Mouse (Mus musculus) neural tube, embryonic 13.5 days (tissue): ENCODE results near the gene Irs2. TPM values are rescaled to one million over a fixed set of nuclear protein-coding genes. Genes with fewer than 3 reads are reported as not detected.

Source experiments
- ATAC-seq: fragments of 200-750 bp; cut with Nextera tagmentation; 2 replicates; pipeline ENCODE4 v1.8.0; 2017; ENCODE audit warnings: low read depth, mild to moderate bottlenecking, moderate TSS enrichment, moderate library complexity
- H3K27ac ChIP-seq: fragments of 300-500 bp; sonication (generic); replicated peaks from 2 replicates; pipeline ENCODE4 v1.5.1; 2015; ENCODE audit warnings: moderate library complexity, mild to moderate bottlenecking, inconsistent platforms
- H3K27me3 ChIP-seq: fragments of 300-500 bp; sonication (generic); 2 replicates; pipeline ENCODE4 v1.6.1; 2015; ENCODE audit warnings: mild to moderate bottlenecking, inconsistent platforms
- H3K36me3 ChIP-seq: fragments of 300-500 bp; sonication (generic); 2 replicates; pipeline ENCODE4 v1.6.1; 2015; ENCODE audit warnings: mild to moderate bottlenecking, inconsistent platforms
- H3K4me1 ChIP-seq: fragments of 300-500 bp; sonication (generic); replicated peaks from 2 replicates; pipeline ENCODE4 v1.6.1; 2015; ENCODE audit warnings: inconsistent platforms
- H3K4me2 ChIP-seq: fragments of 300-500 bp; sonication (generic); 2 replicates; pipeline ENCODE4 v1.6.1; 2015; ENCODE audit warnings: inconsistent platforms, mild to moderate bottlenecking, moderate library complexity
- H3K4me3 ChIP-seq: fragments of 300-500 bp; sonication (generic); 2 replicates; pipeline ENCODE4 v1.5.1; 2015; ENCODE audit warnings: mild to moderate bottlenecking, inconsistent platforms
- H3K9ac ChIP-seq: fragments of 300-500 bp; sonication (generic); 2 replicates; pipeline ENCODE4 v1.6.1; 2015; ENCODE audit warnings: moderate library complexity, mild to moderate bottlenecking, inconsistent platforms
- H3K9me3 ChIP-seq: fragments of 300-500 bp; sonication (generic); 2 replicates; pipeline ENCODE4 v1.6.1; 2016; ENCODE audit warnings: inconsistent platforms
- WGBS: fragments of 180-500 bp; shearing (Covaris S2); methylation state at CpG from one replicate; pipeline ENCODE4 v1.1.7; 2015; 5-methylcytosine and 5-hydroxymethylcytosine counted together
- polyA plus RNA-seq: library from polyadenylated mRNA; unstranded; fragments of >200 nt; fragmentation: Nextera tagmentation; extraction: Ambion mirVana; gene quantifications from 2 replicates; pipeline ENCODE4 v1.2.1, GENCODE M21; 2015

Irs2 gene
- polyA plus RNA-seq, 1 experiment from 2014 or later: 6.6 TPM

- Histone ChIP-seq H3K27ac (peak overlapping the region; percentile 99), H3K4me1 (peaks cover 64% of the 10 kb centered on the region), H3K4me3 (peak overlapping the region; percentile 79), H3K9me3 (no peaks in the 10 kb centered on the region), H3K36me3 (no peaks in the 10 kb centered on the region), H3K4me2 (peak overlapping the region; percentile 77), H3K9ac (peak overlapping the region; percentile 92), H3K27me3 (no peaks in the 10 kb centered on the region)
- under 1% methylated on average over 88 of the region's 88 CpGs for WGBS
- ATAC-seq: peak; percentile 1; the same call in 1 of the 2 replicates
Observed at GRCm38 (mm10) chr8:11007581-11008378, 478 bp downstream of the Irs2 start.

- H3K9me3 ChIP-seq: no peaks in the 10 kb centered on the region
- H3K27me3 ChIP-seq: no peaks in the 10 kb centered on the region
- peak; percentile 48 for ATAC-seq
- no peaks in the 10 kb centered on the region for H3K36me3 ChIP-seq
- WGBS: 0% methylated on average over 52 of the region's 56 CpGs
- peak overlapping the region; percentile 79 for H3K4me3 ChIP-seq
- H3K27ac ChIP-seq: peak overlapping the region; percentile 99
- peak overlapping the region; percentile 92 for H3K9ac ChIP-seq
- H3K4me2 ChIP-seq: peak overlapping the region; percentile 77
- H3K4me1 ChIP-seq: peaks cover 71% of the 10 kb centered on the region
Observed at GRCm38 (mm10) chr8:11007001-11007580, 1.2 kb downstream of the Irs2 start.

GRCm38 (mm10) chr8:11006276-11006630 is 2.0 kb downstream of the Irs2 start:
- ATAC-seq: no peak
- peak overlapping the region; percentile 79 for H3K4me3 ChIP-seq
- H3K9ac ChIP-seq: peak overlapping the region; percentile 92
- WGBS: 81% methylated on average over 9 of the region's 9 CpGs
- no peaks in the 10 kb centered on the region for H3K27me3 ChIP-seq
- no peaks in the 10 kb centered on the region for H3K36me3 ChIP-seq
- peaks cover 78% of the 10 kb centered on the region for H3K4me1 ChIP-seq
- H3K4me2 ChIP-seq: peak overlapping the region; percentile 77
- H3K27ac ChIP-seq: peak overlapping the region; percentile 99; the same call in 1 of the 2 replicates
- H3K9me3 ChIP-seq: no peaks in the 10 kb centered on the region

- no peaks in the 10 kb centered on the region for H3K9me3 ChIP-seq
- no peaks in the 10 kb centered on the region for H3K27me3 ChIP-seq
- H3K4me2 ChIP-seq: peak overlapping the region; percentile 77
- H3K4me1 ChIP-seq: peaks cover 78% of the 10 kb centered on the region
- H3K27ac ChIP-seq: no peak overlapping the region
- peak overlapping the region; percentile 92 for H3K9ac ChIP-seq
- H3K4me3 ChIP-seq: peak overlapping the region; percentile 79
- WGBS: 78% methylated on average over 26 of the region's 26 CpGs
- ATAC-seq: no peak
- no peaks in the 10 kb centered on the region for H3K36me3 ChIP-seq
Observed at GRCm38 (mm10) chr8:11005460-11006275, 2.6 kb downstream of the Irs2 start.

GRCm38 (mm10) chr8:11004781-11005459 is 3.3 kb downstream of the Irs2 start:
- no peaks in the 10 kb centered on the region for H3K27me3 ChIP-seq
- H3K4me1 ChIP-seq: peaks cover 78% of the 10 kb centered on the region
- no peaks in the 10 kb centered on the region for H3K36me3 ChIP-seq
- 72% methylated on average over 22 of the region's 22 CpGs for WGBS
- ATAC-seq: no peak
- H3K9me3 ChIP-seq: no peaks in the 10 kb centered on the region
- 0 out of 2 replicates have a peak overlapping the region, but pooled peaks have one; percentile 18 for H3K27ac ChIP-seq
- peak overlapping the region; percentile 92 for H3K9ac ChIP-seq
- peak overlapping the region; percentile 77 for H3K4me2 ChIP-seq
- H3K4me3 ChIP-seq: peak overlapping the region; percentile 79

- H3K36me3 ChIP-seq: no peaks in the 10 kb centered on the region
- H3K4me1 ChIP-seq: peaks cover 84% of the 10 kb centered on the region
- peak overlapping the region; percentile 18; the same call in 1 of the 2 replicates for H3K27ac ChIP-seq
- no peaks in the 10 kb centered on the region for H3K9me3 ChIP-seq
- no peak for ATAC-seq
- H3K4me2 ChIP-seq: peak overlapping the region; percentile 77
- H3K27me3 ChIP-seq: no peaks in the 10 kb centered on the region
- WGBS: 35% methylated on average over 7 of the region's 7 CpGs
- H3K9ac ChIP-seq: peak overlapping the region; percentile 92
- peak overlapping the region; percentile 79 for H3K4me3 ChIP-seq
Observed at GRCm38 (mm10) chr8:11003917-11004470, 4.3 kb downstream of the Irs2 start.

- peak overlapping the region; percentile 79 for H3K4me3 ChIP-seq
- H3K27me3 ChIP-seq: no peaks in the 10 kb centered on the region
- H3K27ac ChIP-seq: 0 out of 2 replicates have a peak overlapping the region, but pooled peaks have one; percentile 10
- peaks cover 2% of the 10 kb centered on the region; the same call in 1 of the 2 replicates for H3K36me3 ChIP-seq
- H3K9ac ChIP-seq: peak overlapping the region; percentile 92
- 30% methylated on average over 6 of the region's 6 CpGs for WGBS
- no peaks in the 10 kb centered on the region for H3K9me3 ChIP-seq
- peaks cover 86% of the 10 kb centered on the region for H3K4me1 ChIP-seq
- H3K4me2 ChIP-seq: peak overlapping the region; percentile 77
- no peak for ATAC-seq
Observed at GRCm38 (mm10) chr8:11003253-11003652, 5.0 kb downstream of the Irs2 start.

- peak overlapping the region; percentile 77 for H3K4me2 ChIP-seq
Observed at GRCm38 (mm10) chr8:11002816-11003215, 5.4 kb downstream of the Irs2 start.

GRCm38 (mm10) chr8:11001062-11001549 is 7.2 kb downstream of the Irs2 start:
- Histone ChIP-seq H3K9ac (peak overlapping the region; percentile 61), H3K27ac (0 out of 2 replicates have a peak overlapping the region, but pooled peaks have one; percentile 19), H3K36me3 (peaks cover 3% of the 10 kb centered on the region; the same call in 1 of the 2 replicates), H3K4me2 (peak overlapping the region; percentile 77), H3K9me3 (no peaks in the 10 kb centered on the region), H3K4me1 (peaks cover 82% of the 10 kb centered on the region), H3K27me3 (no peaks in the 10 kb centered on the region), H3K4me3 (peak overlapping the region; percentile 79)
- no peak for ATAC-seq
- WGBS: 5% methylated on average over 6 of the region's 6 CpGs

More at GRCm38 (mm10) chr8:11002816-11003215, 5.4 kb downstream of the Irs2 start:
- Histone ChIP-seq H3K27me3 (no peaks in the 10 kb centered on the region), H3K9me3 (no peaks in the 10 kb centered on the region), H3K36me3 (peaks cover 3% of the 10 kb centered on the region; the same call in 1 of the 2 replicates), H3K9ac (peak overlapping the region; percentile 92), H3K4me3 (peak overlapping the region; percentile 79), H3K27ac (0 out of 2 replicates have a peak overlapping the region, but pooled peaks have one; percentile 10), H3K4me1 (peaks cover 90% of the 10 kb centered on the region)
- WGBS: 20% methylated on average over 6 of the region's 6 CpGs
- ATAC-seq: no peak

GRCm38 (mm10) chr8:10999538-10999937 is 8.7 kb downstream of the Irs2 start:
- no peak for ATAC-seq
- Histone ChIP-seq H3K4me3 (peak overlapping the region; percentile 6; the same call in 1 of the 2 replicates), H3K4me2 (peak overlapping the region; percentile 77), H3K36me3 (peaks cover 6% of the 10 kb centered on the region; the same call in 1 of the 2 replicates), H3K9ac (peak overlapping the region; percentile 35), H3K27ac (no peak overlapping the region; the same call in 1 of the 2 replicates), H3K9me3 (no peaks in the 10 kb centered on the region), H3K27me3 (no peaks in the 10 kb centered on the region), H3K4me1 (peaks cover 67% of the 10 kb centered on the region)
- WGBS: 76% methylated on average over 4 of the region's 4 CpGs

- no peaks in the 10 kb centered on the region for H3K9me3 ChIP-seq
- H3K9ac ChIP-seq: no peak overlapping the region
- no peaks in the 10 kb centered on the region for H3K27me3 ChIP-seq
- ATAC-seq: no peak
- H3K4me3 ChIP-seq: no peak overlapping the region
- no peak overlapping the region for H3K4me2 ChIP-seq
- no peak overlapping the region for H3K27ac ChIP-seq
- peaks cover 47% of the 10 kb centered on the region for H3K4me1 ChIP-seq
- 92% methylated on average over 2 of the region's 2 CpGs for WGBS
- peaks cover 6% of the 10 kb centered on the region; the same call in 1 of the 2 replicates for H3K36me3 ChIP-seq
Observed at GRCm38 (mm10) chr8:10996247-10996646, 12.0 kb downstream of the Irs2 start.
